Mouse (Mus musculus): ENCODE measurements around the gene Ergic1. TPM values are rescaled to one million over a fixed set of nuclear protein-coding genes. Genes with fewer than 3 reads are reported as not detected.

The Ergic1 gene
- total and polyA plus RNA-seq, 2 experiments from 2014 or later, result 50.8 to 152 TPM

DNA sequence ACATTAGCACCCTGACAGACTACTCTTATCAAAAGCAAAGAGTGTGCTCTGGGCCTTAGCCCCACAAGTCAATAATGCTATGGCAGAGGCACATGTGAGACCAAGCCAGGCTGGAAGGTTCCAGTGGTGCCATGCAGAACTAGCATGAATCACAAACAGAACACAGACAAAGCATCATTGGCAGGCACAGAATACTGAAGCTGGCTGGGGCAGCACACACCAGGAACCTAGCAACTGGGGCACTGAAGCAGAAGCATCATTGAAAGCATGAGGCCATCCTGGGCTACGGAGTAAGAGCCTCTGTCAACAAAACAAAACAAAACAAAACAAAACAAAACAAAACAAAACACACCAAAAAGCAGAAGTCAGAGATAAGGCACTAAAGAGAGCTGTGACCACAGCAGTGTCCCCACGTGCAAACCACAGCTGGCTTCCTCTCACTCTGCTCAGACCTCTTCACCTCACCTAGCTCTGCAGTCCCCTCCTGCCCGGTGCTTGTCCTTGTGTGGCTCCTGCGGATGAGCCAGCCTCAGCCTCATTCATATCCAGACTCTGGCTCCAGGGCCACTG, 28.7 kb upstream of the Ergic1 start:
- ATAC-seq (ENCODE audit: insufficient read depth, low read depth), result no peak
- Histone ChIP-seq H3K9ac (replicated peaks; ENCODE audit: low read depth, low read length) (no peak overlapping the region), H3K9me3 (replicated peaks; ENCODE audit: control insufficient read depth, low read length) (no peaks in the 10 kb centered on the region), H3K4me3 (ENCODE audit: low read depth, low read length) (no peak overlapping the region), H3K27me3 (ENCODE audit: control insufficient read depth, insufficient read depth, low read length) (no peaks in the 10 kb centered on the region), H3K36me3 (replicated peaks; ENCODE audit: control insufficient read depth, insufficient read depth, low read length) (no peaks in the 10 kb centered on the region), H3K4me2 (ENCODE audit: low read depth, low read length) (no peak overlapping the region), H3K27ac (ENCODE audit: low read depth) (0 out of 2 replicates have a peak overlapping the region, but pooled peaks have one; percentile 49), H3K4me1 (ENCODE audit: control insufficient read depth, insufficient read depth) (peaks cover 32% of the 10 kb centered on the region)
- DNase-seq (ENCODE audit: low spot score), result no peak
- TF ChIP-seq CTCF (IDR thresholded peaks at IDR 0.05; ENCODE audit: low read depth) (no peak), EP300 (IDR thresholded peaks at IDR 0.05; ENCODE audit: low read depth) (no peak)
- 68% methylated on average over 4 of the region's 4 CpGs for WGBS

DNA sequence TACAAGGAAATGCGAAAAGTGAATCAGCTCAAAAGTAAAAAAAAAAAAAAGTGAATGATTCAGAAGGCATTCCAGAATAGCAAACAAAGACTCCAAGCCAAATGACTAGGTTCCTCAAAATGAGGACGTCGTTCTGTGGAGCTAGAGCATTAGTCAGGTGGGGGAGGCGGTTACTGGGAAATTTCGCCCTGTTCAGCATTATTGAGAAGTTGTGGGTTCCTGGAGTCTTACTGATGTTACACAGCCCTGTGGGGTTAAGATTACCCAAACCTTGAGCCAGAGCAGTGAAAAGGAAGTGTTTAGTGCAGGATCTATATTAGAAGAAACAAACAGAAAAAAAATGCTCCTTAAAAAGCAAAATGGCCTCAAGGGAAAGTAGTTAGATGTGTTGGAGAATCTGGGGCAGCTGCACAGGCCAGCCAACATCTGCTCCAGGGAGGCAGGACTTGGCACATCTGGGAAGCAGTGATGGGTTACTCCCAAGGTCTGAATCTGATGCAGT, 27.4 kb upstream of the Ergic1 start:
- DNase-seq (ENCODE audit: low spot score) (peak; percentile 18), ATAC-seq (ENCODE audit: insufficient read depth, low read depth) (no peak)
- Histone ChIP-seq H3K36me3 (replicated peaks; ENCODE audit: control insufficient read depth, insufficient read depth, low read length) (no peaks in the 10 kb centered on the region), H3K27ac (ENCODE audit: low read depth) (peak overlapping the region; percentile 49), H3K9ac (replicated peaks; ENCODE audit: low read depth, low read length) (no peak overlapping the region), H3K4me3 (ENCODE audit: low read depth, low read length) (no peak overlapping the region), H3K4me2 (ENCODE audit: low read depth, low read length) (no peak overlapping the region), H3K4me1 (ENCODE audit: control insufficient read depth, insufficient read depth) (peaks cover 32% of the 10 kb centered on the region), H3K27me3 (ENCODE audit: control insufficient read depth, insufficient read depth, low read length) (no peaks in the 10 kb centered on the region), H3K9me3 (replicated peaks; ENCODE audit: control insufficient read depth, low read length) (no peaks in the 10 kb centered on the region)
- TF ChIP-seq CTCF (IDR thresholded peaks at IDR 0.05; ENCODE audit: low read depth) (no peak), EP300 (IDR thresholded peaks at IDR 0.05; ENCODE audit: low read depth) (no peak)
- WGBS, result 74% methylated on average over 5 of the region's 5 CpGs

DNA sequence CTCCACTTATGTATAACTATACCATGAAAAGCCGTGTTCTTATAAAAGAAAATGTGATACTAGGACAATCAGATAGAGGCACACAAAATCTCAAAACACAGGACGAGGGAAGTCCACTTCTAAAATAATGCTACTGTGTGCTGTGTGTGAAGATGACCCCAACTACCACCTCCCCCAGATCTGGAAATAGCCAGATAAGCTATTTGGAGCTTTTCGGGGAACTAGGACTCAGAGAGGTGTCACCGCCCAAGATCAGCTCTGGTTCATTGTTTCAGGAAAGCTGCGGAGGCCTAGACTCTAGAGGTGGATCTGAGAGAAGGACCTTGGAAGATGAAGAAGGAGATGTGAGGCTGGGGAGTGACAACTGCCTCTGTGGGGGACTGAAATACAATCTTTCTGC, 26.6 kb upstream of the Ergic1 start:
- no peak for ATAC-seq (ENCODE audit: insufficient read depth, low read depth)
- Histone ChIP-seq H3K36me3 (replicated peaks; ENCODE audit: control insufficient read depth, insufficient read depth, low read length) (no peaks in the 10 kb centered on the region), H3K4me3 (ENCODE audit: low read depth, low read length) (no peak overlapping the region), H3K27me3 (ENCODE audit: control insufficient read depth, insufficient read depth, low read length) (no peaks in the 10 kb centered on the region), H3K9me3 (replicated peaks; ENCODE audit: control insufficient read depth, low read length) (no peaks in the 10 kb centered on the region), H3K27ac (ENCODE audit: low read depth) (peak overlapping the region; percentile 49; the same call in 1 of the 2 replicates), H3K9ac (replicated peaks; ENCODE audit: low read depth, low read length) (no peak overlapping the region), H3K4me2 (ENCODE audit: low read depth, low read length) (no peak overlapping the region), H3K4me1 (ENCODE audit: control insufficient read depth, insufficient read depth) (peaks cover 25% of the 10 kb centered on the region)
- DNase-seq (ENCODE audit: low spot score), result no peak
- WGBS, result 73% methylated on average over 5 of the region's 5 CpGs
- TF ChIP-seq EP300 (IDR thresholded peaks at IDR 0.05; ENCODE audit: low read depth), result no peak
- TF ChIP-seq CTCF (IDR thresholded peaks at IDR 0.05; ENCODE audit: low read depth), result no peak

DNA sequence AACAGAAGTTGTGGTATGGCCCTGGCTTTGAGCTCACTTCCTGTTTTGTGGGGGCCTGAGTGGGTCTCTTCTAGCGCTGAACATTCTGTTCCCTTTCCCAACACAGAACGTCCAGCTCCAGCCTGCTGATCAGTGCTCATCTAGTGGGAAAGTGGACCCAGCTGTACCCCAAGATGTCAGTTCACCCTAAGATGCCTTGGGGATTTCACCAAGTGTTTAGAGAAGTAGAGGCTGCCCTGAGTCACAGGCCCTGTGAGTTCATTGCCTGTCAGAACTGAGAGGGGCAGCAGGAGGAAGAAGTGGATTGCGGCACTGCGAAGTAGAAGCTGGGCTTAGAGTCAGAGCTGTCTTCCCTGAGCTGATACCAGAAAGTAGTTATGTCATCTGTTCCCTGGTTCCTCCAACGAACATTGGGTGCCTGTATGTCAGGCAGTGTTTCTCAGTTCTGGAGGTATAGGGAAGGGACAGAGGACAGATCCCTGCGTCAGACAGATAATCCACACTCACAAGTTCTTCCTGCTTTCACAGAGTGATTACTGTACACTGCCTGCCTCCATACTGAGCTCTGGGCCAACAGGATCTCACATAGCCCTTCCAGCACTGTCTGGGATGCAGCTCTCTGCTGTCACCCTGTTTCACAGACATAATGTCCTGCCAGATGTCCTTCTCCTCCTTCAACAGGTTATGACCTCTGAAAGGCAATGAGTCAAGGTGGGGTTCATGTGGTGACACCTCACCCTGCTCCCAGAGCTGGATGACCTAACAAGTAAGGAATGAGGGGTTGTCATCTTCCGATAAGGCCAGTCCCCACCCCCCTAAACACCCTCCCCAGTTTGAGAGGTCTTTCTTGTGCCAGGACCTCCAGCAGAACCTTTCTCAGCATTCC, 25.8 kb upstream of the Ergic1 start:
- WGBS, result 53% methylated on average over 7 of the region's 7 CpGs
- Histone ChIP-seq H3K27ac (ENCODE audit: low read depth) (peak overlapping the region; percentile 49), H3K36me3 (replicated peaks; ENCODE audit: control insufficient read depth, insufficient read depth, low read length) (no peaks in the 10 kb centered on the region), H3K4me3 (ENCODE audit: low read depth, low read length) (no peak overlapping the region), H3K9me3 (replicated peaks; ENCODE audit: control insufficient read depth, low read length) (no peaks in the 10 kb centered on the region), H3K4me2 (ENCODE audit: low read depth, low read length) (no peak overlapping the region), H3K4me1 (ENCODE audit: control insufficient read depth, insufficient read depth) (peaks cover 17% of the 10 kb centered on the region), H3K9ac (replicated peaks; ENCODE audit: low read depth, low read length) (0 out of 2 replicates have a peak overlapping the region, but pooled peaks have one; percentile 16), H3K27me3 (ENCODE audit: control insufficient read depth, insufficient read depth, low read length) (no peaks in the 10 kb centered on the region)
- ATAC-seq (ENCODE audit: insufficient read depth, low read depth), result peak; percentile 34; the same call in 1 of the 2 replicates
- TF ChIP-seq CTCF (IDR thresholded peaks at IDR 0.05; ENCODE audit: low read depth) (no peak), EP300 (IDR thresholded peaks at IDR 0.05; ENCODE audit: low read depth) (no peak)
- no peak for DNase-seq (ENCODE audit: low spot score)

DNA sequence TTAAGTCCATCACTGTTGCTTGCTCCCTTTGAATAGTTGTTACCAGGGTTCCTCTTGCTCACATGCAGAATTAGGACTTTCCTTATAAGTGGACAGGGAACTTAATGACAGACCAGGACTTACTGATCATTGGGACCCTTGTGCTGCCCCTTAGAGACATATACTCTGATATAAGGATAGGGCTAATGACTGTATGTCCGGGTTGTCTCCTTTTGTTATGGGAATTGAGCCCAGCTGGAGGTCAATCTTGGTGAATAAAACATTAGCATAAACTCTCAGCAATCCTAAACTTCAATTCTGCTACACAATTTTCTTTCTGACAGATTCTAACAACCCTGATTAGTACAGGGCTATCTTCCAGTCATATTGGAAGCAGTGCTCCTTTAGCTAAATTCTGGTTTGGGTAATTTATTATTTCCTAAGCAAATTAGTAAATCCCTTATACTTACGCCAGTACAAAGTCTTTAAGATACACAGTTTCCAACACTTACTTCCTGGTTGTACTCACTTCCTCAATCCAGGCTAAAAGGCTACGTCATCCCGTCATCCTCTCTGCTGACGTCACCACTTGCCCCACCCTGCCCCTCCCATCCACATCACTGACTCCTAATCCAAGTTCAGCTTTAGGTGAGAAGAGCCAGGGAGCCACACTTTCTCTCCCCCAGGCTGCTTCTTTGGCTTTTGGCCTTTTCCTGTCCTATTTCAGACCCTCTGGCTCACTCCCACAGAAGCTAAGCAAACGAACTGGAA, 23.4 kb upstream of the Ergic1 start:
- H3K4me3 ChIP-seq (ENCODE audit: low read depth, low read length), result no peak overlapping the region
- H3K4me2 ChIP-seq (ENCODE audit: low read depth, low read length), result no peak overlapping the region
- H3K27ac ChIP-seq (ENCODE audit: low read depth), result peak overlapping the region; percentile 41
- no peaks in the 10 kb centered on the region for H3K36me3 ChIP-seq (replicated peaks; ENCODE audit: control insufficient read depth, insufficient read depth, low read length)
- H3K9me3 ChIP-seq (replicated peaks; ENCODE audit: control insufficient read depth, low read length), result no peaks in the 10 kb centered on the region
- DNase-seq (ENCODE audit: low spot score) (peak; percentile 60), ATAC-seq (ENCODE audit: insufficient read depth, low read depth) (peak; percentile 45; the same call in 1 of the 2 replicates)
- TF ChIP-seq EP300 (IDR thresholded peaks at IDR 0.05; ENCODE audit: low read depth), result no peak
- TF ChIP-seq CTCF (IDR thresholded peaks at IDR 0.05; ENCODE audit: low read depth), result no peak
- WGBS, result 35% methylated on average over 6 of the region's 6 CpGs
- no peak overlapping the region for H3K9ac ChIP-seq (replicated peaks; ENCODE audit: low read depth, low read length)
- no peaks in the 10 kb centered on the region for H3K27me3 ChIP-seq (ENCODE audit: control insufficient read depth, insufficient read depth, low read length)
- H3K4me1 ChIP-seq (ENCODE audit: control insufficient read depth, insufficient read depth), result 0 out of 2 replicates have a peak, but pooled peaks cover 6% of the 10 kb centered on the region
